Mouse (Mus musculus): ENCODE measurements around the gene Tmem125. TPM values are rescaled to one million over a fixed set of nuclear protein-coding genes. Genes with fewer than 3 reads are reported as not detected.
A peak's percentile ranks its signal among the peaks of the same experiment; 100 is the strongest.

Gene Tmem125
- polyA plus RNA-seq, 1 experiment from 2014 or later, result 4.4 TPM

GRCm38 (mm10) chr4:118532663-118533062 lies 11.2 kb downstream of the Tmem125 start:
- Histone ChIP-seq H3K9ac (replicated peaks) (no peak overlapping the region), H3K9me3 (ENCODE audit: low read length) (no peaks in the 10 kb centered on the region), H3K4me3 (ENCODE audit: low read depth, low read length) (no peak overlapping the region), H3K4me1 (ENCODE audit: insufficient read depth) (peaks cover 2% of the 10 kb centered on the region; the same call in 1 of the 2 replicates), H3K4me2 (ENCODE audit: low read depth, low read length) (no peak overlapping the region), H3K36me3 (replicated peaks; ENCODE audit: insufficient read depth, low read length) (no peaks in the 10 kb centered on the region), H3K27ac (ENCODE audit: low read depth) (no peak overlapping the region), H3K27me3 (ENCODE audit: insufficient read depth, low read length) (no peaks in the 10 kb centered on the region)
- DNase-seq (no peak), ATAC-seq (no peak)
- TF ChIP-seq EP300 (IDR thresholded peaks at IDR 0.05; ENCODE audit: low read depth), result no peak
- TF ChIP-seq CTCF (IDR thresholded peaks at IDR 0.05; ENCODE audit: low read depth), result no peak
- WGBS (ENCODE audit: insufficient replicate concordance), result 53% methylated on average over 5 of the region's 5 CpGs

GRCm38 (mm10) chr4:118527720-118528119 lies 16.1 kb downstream of the Tmem125 start:
- Histone ChIP-seq H3K4me3 (ENCODE audit: low read depth, low read length) (no peak overlapping the region), H3K4me1 (ENCODE audit: insufficient read depth) (peaks cover 5% of the 10 kb centered on the region; the same call in 1 of the 2 replicates), H3K9ac (replicated peaks) (no peak overlapping the region), H3K36me3 (replicated peaks; ENCODE audit: insufficient read depth, low read length) (no peaks in the 10 kb centered on the region), H3K9me3 (ENCODE audit: low read length) (no peaks in the 10 kb centered on the region), H3K27ac (ENCODE audit: low read depth) (no peak overlapping the region), H3K27me3 (ENCODE audit: insufficient read depth, low read length) (no peaks in the 10 kb centered on the region), H3K4me2 (ENCODE audit: low read depth, low read length) (0 out of 2 replicates have a peak overlapping the region, but pooled peaks have one; percentile 57)
- ATAC-seq (no peak), DNase-seq (no peak)
- 69% methylated on average over 6 of the region's 6 CpGs for WGBS (ENCODE audit: insufficient replicate concordance)
- TF ChIP-seq CTCF (IDR thresholded peaks at IDR 0.05; ENCODE audit: low read depth), result no peak

- TF ChIP-seq EP300 (IDR thresholded peaks at IDR 0.05; ENCODE audit: low read depth), result no peak
- TF ChIP-seq CTCF (IDR thresholded peaks at IDR 0.05; ENCODE audit: low read depth), result no peak
- H3K4me3 ChIP-seq (ENCODE audit: low read depth, low read length), result peak overlapping the region; percentile 33
Measured at GRCm38 (mm10) chr4:118527335-118527681, 16.5 kb downstream of the Tmem125 start.

GRCm38 (mm10) chr4:118526408-118527334 lies 17.2 kb downstream of the Tmem125 start, which contains the start of gene 2610528J11Rik:
2610528J11Rik (plus strand) TSS chr4:118526999.
- no peaks in the 10 kb centered on the region for H3K9me3 ChIP-seq (ENCODE audit: low read length)
- DNase-seq (peak; percentile 69), ATAC-seq (peak; percentile 89)
- H3K27ac ChIP-seq (ENCODE audit: low read depth), result peak within 1 kb of the TSS; percentile 76
- H3K4me2 ChIP-seq (ENCODE audit: low read depth, low read length), result peak within 1 kb of the TSS; percentile 57
- peak within 1 kb of the TSS; percentile 28; the same call in 1 of the 2 replicates for H3K9ac ChIP-seq (replicated peaks)
- H3K4me1 ChIP-seq (ENCODE audit: insufficient read depth), result peaks cover 5% of the 10 kb centered on the region; the same call in 1 of the 2 replicates
- no peaks in the 10 kb centered on the region for H3K27me3 ChIP-seq (ENCODE audit: insufficient read depth, low read length)
- TF ChIP-seq CTCF (IDR thresholded peaks at IDR 0.05; ENCODE audit: low read depth) (no peak), EP300 (IDR thresholded peaks at IDR 0.05; ENCODE audit: low read depth) (no peak; the same call in 1 of the 2 replicates)
- 52% methylated on average over 17 of the region's 17 CpGs for WGBS (ENCODE audit: insufficient replicate concordance)
- no peaks in the 10 kb centered on the region for H3K36me3 ChIP-seq (replicated peaks; ENCODE audit: insufficient read depth, low read length)
- peak within 1 kb of the TSS; percentile 33 for H3K4me3 ChIP-seq (ENCODE audit: low read depth, low read length)

More at GRCm38 (mm10) chr4:118527335-118527681, 16.5 kb downstream of the Tmem125 start:
- Histone ChIP-seq H3K27me3 (ENCODE audit: insufficient read depth, low read length) (no peaks in the 10 kb centered on the region), H3K36me3 (replicated peaks; ENCODE audit: insufficient read depth, low read length) (no peaks in the 10 kb centered on the region), H3K4me2 (ENCODE audit: low read depth, low read length) (peak overlapping the region; percentile 57), H3K9me3 (ENCODE audit: low read length) (no peaks in the 10 kb centered on the region), H3K27ac (ENCODE audit: low read depth) (peak overlapping the region; percentile 76), H3K9ac (replicated peaks) (peak overlapping the region; percentile 28; the same call in 1 of the 2 replicates), H3K4me1 (ENCODE audit: insufficient read depth) (peaks cover 5% of the 10 kb centered on the region; the same call in 1 of the 2 replicates)
- DNase-seq (no peak), ATAC-seq (peak; percentile 70)
- 64% methylated on average over 5 of the region's 5 CpGs for WGBS (ENCODE audit: insufficient replicate concordance)

GRCm38 (mm10) chr4:118525779-118526178 lies 18.1 kb downstream of the Tmem125 start:
- WGBS (ENCODE audit: insufficient replicate concordance), result 45% methylated on average over 3 of the region's 3 CpGs
- no peak for ATAC-seq

GRCm38 (mm10) chr4:118523976-118524375 lies 19.9 kb downstream of the Tmem125 start:
- TF ChIP-seq EP300 (IDR thresholded peaks at IDR 0.05; ENCODE audit: low read depth), result no peak
- TF ChIP-seq CTCF (IDR thresholded peaks at IDR 0.05; ENCODE audit: low read depth), result no peak
- no peak for DNase-seq
- WGBS (ENCODE audit: insufficient replicate concordance), result 77% methylated on average over 7 of the region's 7 CpGs

More at GRCm38 (mm10) chr4:118525779-118526178, 18.1 kb downstream of the Tmem125 start:
- Histone ChIP-seq H3K9ac (replicated peaks) (no peak overlapping the region), H3K9me3 (ENCODE audit: low read length) (no peaks in the 10 kb centered on the region), H3K36me3 (replicated peaks; ENCODE audit: insufficient read depth, low read length) (no peaks in the 10 kb centered on the region), H3K4me3 (ENCODE audit: low read depth, low read length) (no peak overlapping the region), H3K27me3 (ENCODE audit: insufficient read depth, low read length) (no peaks in the 10 kb centered on the region), H3K4me1 (ENCODE audit: insufficient read depth) (peaks cover 5% of the 10 kb centered on the region; the same call in 1 of the 2 replicates), H3K4me2 (ENCODE audit: low read depth, low read length) (no peak overlapping the region), H3K27ac (ENCODE audit: low read depth) (no peak overlapping the region)
- TF ChIP-seq CTCF (IDR thresholded peaks at IDR 0.05; ENCODE audit: low read depth) (no peak), EP300 (IDR thresholded peaks at IDR 0.05; ENCODE audit: low read depth) (no peak)
- no peak for DNase-seq

More at GRCm38 (mm10) chr4:118523976-118524375, 19.9 kb downstream of the Tmem125 start:
- no peaks in the 10 kb centered on the region for H3K9me3 ChIP-seq (ENCODE audit: low read length)
- peaks cover 5% of the 10 kb centered on the region; the same call in 1 of the 2 replicates for H3K4me1 ChIP-seq (ENCODE audit: insufficient read depth)
- H3K27me3 ChIP-seq (ENCODE audit: insufficient read depth, low read length), result no peaks in the 10 kb centered on the region
- H3K9ac ChIP-seq (replicated peaks), result no peak overlapping the region
- no peak overlapping the region for H3K27ac ChIP-seq (ENCODE audit: low read depth)
- no peak overlapping the region for H3K4me3 ChIP-seq (ENCODE audit: low read depth, low read length)
- H3K36me3 ChIP-seq (replicated peaks; ENCODE audit: insufficient read depth, low read length), result no peaks in the 10 kb centered on the region
- ATAC-seq, result no peak
- H3K4me2 ChIP-seq (ENCODE audit: low read depth, low read length), result no peak overlapping the region
